Mouse (Mus musculus) olfactory bulb, adult 2 months (tissue): ENCODE measurements around the gene BC035044.

Experiments used
- CTCF ChIP-seq: fragments of 200-500 bp; IDR thresholded peaks from 2 replicates; pipeline ENCODE4 v1.5.1; 2012; ENCODE audit warnings: low read depth, mild to moderate bottlenecking, low read length, moderate library complexity; ENCODE audit not compliant: insufficient read depth
- POLR2A ChIP-seq: fragments of 200-500 bp; IDR thresholded peaks from 2 replicates; pipeline ENCODE4 v1.6.1; 2012; ENCODE audit warnings: mild to moderate bottlenecking, low read depth, low read length, moderate library complexity; ENCODE audit not compliant: insufficient read depth

- TF ChIP-seq CTCF (no peak), POLR2A (no peak)
These were observed 51.0 kb downstream of the BC035044 start for GRCm38 (mm10) chr6:128839921-128840320.
